Mouse (Mus musculus) spleen, postnatal 14 days (tissue): ENCODE data around the gene Reps1.

ENCODE experiments used
- DNase-seq, 2 experiments: peaks; one replicate each; pipeline ENCODE4 v3.0.0; 2021 to 2022; ENCODE audit warnings: low spot score in 2 of 2

The Reps1 gene

DNA sequence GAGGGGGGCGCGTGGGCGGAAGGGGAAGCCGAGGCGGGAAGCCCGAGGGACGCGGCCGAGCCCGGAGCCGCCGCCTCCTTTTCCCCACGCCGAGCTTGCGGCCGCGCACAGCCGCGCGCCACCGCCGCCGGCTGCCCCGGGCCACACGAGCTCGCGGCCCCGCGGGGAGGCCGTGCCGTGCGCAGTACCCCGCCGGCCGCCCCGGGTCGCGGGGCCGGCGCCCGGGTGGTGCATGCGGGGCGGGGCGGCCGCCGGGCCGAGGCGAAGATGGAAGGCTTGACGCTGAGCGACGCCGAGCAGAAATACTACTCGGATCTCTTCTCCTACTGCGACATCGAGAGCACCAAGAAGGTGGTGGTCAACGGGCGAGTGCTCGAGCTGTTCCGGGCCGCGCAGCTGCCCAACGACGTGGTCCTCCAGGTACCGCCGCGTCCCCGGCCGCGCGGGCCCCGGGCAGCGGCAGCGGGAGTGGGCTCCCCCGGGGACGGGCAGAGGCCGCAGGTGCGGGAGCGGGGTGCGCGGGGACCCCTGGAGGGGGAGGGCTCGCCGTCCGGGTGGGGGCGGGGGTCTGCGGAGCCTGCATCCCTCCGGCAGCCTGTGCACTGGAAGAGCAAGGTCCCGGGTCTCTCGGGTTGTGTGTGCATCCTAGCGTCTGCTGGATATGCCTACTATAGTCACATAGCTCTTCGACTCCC lies at the start of gene Reps1:
Gene Reps1, plus strand, starts transcription at position 166 of the 695 bp plus-strand sequence.
- DNase-seq: peak; percentile 8 to 15

DNA sequence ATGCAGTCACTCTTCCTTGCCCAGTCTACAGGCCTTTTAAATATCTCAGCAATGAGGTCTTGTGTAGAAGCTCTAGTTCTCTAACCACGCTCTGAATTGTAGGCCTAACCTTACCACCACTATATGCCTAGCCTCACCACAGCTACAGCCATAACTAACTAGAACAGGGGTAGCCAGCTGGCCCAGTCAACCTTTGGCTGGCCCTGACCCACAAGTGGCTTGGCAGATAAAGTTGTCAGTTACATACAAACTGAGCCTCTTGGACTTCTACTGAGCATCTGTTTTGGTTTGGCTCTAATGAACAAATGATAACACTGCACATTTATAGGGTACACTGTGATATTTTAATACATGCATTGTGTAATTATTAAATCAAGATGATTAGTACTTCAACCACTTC lies 48.9 kb upstream of the Reps1 start:
- DNase-seq: no peak

DNA sequence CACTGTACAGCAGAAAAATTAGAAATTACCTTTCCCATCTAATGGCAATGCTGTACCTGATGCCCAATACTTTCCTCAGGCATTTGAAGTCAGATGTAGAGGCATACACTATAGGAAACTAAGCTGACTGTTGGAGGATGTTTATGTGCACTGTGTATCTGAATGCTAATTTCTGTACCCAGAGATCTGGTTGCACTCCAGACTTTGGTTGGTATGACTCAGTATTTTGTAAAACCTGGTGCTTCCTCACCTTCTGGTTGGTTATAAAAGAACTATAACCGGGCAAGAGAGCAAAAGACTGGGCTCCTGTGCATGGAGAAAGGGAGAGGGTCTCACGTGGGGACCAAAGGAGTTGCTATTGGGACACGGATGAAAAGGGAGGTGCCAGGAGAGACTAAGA lies 48.4 kb upstream of the Reps1 start:
- no peak for DNase-seq

DNA sequence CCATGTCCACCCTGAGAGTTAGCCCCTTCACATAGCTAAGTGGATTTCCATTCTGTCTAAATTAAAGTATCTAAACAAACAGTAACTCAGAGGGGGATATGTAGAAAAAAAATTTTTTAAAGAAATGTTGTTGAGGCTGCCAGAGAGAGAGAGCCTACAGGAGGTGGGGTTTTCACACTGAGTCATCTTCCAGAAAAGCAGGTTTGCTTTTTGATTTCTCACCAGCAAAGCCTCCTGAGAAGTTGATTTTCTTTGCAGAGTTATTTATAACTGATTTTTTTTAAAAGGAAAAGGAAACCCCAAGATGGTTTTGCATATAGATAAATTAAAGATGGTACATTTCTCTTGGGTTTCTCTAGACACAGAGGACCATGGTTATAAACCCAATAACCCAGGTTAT lies 47.5 kb upstream of the Reps1 start:
- no peak for DNase-seq

DNA sequence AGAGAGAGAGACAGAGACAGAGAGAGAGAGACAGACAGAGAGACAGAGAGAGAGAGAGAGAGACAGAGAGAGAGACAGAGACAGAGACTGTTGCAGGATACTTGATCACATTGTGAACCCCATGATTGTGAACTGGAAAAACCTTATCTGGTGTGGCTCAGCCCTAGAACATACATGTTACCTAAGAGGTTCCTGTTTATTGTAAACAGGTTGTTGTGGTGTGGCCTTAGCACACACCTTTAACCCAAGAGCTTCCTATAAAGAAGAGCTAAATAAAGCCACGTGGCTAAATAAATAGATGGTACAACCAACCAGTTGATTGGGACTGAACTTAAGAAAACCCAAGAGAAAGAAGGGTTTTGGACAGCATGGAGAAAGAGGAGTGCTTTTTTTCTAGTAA lies 45.9 kb upstream of the Reps1 start:
- DNase-seq: no peak

DNA sequence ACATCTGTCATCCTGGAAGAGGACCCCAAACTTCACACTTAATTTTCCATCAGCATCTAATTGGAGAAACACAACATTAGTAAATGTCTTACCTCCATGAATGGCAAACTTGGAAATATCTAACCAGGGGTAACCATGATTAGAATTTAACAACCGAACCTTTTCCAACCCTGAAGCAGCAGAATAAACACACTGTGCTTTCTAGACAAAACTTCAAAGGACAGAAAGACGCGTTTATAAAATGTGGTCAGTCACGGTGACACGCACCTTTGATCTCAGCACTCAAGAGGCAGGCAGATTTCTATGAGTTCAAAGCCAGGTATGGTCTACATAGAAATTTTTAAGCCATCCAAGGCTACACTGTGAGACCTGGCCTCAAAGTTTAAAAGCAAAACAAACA lies 43.9 kb upstream of the Reps1 start:
- no peak for DNase-seq

DNA sequence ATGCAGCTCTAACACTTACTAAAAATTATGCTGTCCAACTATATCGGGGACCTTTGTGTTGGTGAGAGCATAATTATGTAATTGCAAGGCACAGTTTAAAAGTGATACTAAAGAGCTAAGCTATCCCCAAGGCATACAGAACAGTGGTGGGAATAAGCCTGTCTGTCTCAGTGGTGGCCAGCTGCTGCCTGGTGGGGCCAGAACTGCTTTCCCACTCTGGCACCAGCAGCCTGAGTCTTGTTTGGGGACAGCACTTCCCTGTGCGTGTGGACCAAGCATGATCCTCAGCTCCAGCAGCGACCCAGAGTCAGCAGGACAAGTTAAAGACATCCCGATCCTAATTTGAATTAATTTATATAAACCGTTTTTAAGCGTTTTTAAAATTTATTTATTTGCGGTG lies 35.2 kb upstream of the Reps1 start:
- no peak for DNase-seq

DNA sequence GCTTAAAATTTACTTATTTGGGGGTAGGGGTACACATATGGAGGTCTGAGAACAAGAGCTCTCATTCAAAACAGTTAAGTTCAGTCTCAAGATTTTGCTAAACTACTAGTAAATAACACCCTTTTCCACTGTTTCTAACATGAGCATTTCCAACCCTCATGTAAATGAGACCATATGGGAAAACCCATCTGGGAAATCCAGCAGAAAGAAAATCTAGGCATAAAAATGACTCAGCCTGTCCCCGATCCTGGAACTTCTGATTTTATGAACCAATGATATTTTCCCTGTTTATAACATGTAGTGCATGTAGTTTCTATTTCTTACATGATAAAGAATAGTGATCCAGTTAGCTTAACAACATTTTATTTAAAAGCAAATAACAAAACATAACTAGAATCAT lies 34.8 kb upstream of the Reps1 start:
- no peak for DNase-seq

DNA sequence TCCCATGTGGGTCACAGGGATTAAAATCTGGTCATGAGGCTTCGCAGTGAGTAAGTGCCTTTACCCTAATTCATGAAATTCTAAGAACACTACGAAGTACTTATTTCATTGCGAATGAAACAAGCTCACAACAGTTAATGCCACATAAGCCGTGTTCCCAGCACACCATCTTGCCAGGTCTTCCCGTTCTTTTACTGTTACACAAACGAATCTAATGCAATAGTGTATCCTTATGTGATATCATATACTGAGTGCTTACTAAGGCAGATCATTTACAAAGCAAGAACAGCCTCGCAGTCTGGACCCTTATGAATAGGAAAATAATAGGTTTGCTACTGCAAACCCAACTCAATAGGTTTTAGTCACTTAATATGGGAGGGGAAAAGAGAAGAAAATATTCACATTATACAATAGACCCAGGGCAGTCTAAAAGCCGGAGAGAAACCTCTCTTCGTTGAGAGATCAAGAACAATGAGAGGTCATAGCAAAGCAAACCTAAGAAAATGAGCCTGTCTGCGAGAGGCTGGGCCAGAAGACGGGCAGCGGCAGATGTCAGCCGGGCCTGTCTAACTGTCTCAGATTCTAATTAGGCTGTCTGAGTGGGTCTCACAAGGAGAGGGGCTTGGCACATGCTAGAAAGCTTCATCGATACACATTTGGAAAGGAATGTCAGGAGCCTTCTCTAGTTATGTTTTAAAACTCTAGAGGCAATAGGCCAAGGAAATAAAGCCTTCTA lies 33.9 kb upstream of the Reps1 start:
- peak in 1 of 2 experiments; percentile 2 for DNase-seq

DNA sequence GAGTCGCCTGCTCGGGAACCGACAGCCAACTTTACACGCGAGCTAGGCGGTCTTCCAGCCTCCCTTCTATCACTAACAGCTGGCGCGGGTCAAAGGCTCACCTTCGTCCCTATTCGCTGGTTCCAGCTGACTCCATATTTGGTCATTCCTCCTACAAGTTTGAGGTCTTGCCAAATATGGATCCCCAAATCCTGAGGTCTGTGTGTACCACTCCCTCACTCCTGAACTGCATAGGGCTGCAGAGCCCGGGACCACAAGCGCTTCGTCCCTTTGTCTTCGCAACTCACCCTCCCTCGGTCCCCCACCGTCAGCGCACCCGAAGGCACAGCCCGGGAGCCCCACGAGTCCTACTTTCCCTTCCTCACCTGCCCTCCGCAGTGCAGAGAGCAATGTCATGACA lies 33.3 kb upstream of the Reps1 start:
- peak; percentile 16 to 38 for DNase-seq

DNA sequence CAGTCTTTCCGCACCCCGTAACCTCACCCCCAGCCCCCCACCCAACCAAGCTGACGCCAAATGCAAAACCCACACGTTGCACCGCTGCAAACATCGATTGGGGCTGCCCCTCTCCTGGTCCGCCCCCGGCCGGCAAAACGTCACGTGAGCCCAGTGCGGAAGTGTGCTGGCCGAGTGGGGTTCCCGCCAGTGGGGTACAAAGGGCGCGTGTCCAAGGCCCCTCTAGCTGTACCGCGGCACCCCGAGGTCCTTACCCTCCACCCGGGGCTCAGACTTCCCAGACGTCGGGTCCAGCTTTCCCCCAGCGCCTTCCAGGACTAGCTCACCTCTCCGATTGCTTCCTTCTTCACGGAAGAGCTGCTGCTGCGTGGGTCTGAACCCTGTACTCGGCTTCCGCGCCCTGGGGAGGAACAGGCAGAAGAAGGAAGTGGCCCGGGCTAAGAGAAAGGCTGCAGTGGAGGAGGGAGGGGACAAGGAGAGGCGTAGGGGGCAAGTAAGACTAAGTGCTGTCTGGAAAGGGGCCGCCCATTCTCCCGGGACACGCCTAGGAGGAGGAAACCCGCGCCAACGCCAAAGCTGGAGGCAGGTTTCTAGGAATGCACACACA lies 32.8 kb upstream of the Reps1 start, which contains the start of gene Abracl:
Gene Abracl, minus strand, starts transcription at position 548 of the 607 bp plus-strand sequence.
- DNase-seq: peak; percentile 60 to 73

DNA sequence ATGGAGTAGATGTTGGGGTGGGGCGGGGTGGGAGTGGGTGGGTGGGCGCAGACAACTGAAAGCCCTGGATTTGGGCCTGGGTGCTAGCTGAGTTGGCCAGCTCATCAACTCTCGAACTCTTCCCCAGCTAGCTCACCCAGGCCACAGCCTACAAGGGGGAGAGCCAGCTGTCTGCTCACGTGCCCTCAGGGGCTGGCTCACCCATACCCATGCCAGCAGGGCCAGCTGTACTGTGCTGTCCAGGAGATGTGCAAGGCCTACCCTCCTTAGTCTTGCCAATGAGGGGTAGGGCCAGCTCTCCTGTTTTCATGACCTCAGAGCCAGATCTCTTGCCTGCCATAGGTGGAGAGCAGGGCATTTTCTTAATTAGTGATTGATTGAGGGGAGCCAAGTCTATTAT lies 21.3 kb upstream of the Reps1 start:
- DNase-seq: no peak

DNA sequence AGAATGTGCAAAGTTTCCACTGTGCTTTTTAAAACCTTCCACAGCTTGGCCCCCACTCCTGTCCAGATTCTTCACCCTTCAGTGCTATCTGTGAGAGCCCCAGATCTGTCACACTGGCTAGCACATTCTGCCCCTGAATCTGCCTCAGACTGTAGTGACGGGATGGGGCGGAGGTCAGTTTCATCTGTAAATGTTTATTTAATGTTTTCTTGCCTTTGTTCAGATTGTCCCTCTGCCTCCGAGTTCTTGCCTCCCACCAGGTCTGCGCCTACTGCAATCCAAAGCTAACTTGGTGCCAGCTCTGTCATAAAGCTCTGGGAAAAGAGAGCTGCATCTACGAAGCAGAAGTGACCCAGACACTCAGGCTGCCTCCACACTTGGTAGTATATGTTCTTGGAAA lies 18.8 kb upstream of the Reps1 start:
- DNase-seq: no peak

DNA sequence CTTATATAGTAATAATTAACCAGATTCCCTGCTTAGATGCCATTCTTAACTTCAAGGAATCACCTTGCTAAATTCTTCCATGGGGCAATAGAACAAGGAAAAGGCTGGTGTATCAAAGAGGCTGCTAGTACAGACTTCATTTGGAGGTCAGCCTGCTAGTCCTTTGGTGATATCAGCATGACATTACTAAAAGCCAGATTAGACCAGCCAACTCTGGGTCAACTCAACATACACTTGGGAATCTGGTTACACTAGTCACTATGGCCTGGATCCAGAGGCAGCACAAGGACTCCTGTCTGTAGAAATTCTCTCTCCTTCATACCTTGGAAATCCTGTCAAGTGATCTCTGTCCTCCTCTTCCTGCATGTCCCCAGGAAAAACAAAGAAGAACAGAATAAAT lies 9.3 kb upstream of the Reps1 start:
- no peak for DNase-seq

DNA sequence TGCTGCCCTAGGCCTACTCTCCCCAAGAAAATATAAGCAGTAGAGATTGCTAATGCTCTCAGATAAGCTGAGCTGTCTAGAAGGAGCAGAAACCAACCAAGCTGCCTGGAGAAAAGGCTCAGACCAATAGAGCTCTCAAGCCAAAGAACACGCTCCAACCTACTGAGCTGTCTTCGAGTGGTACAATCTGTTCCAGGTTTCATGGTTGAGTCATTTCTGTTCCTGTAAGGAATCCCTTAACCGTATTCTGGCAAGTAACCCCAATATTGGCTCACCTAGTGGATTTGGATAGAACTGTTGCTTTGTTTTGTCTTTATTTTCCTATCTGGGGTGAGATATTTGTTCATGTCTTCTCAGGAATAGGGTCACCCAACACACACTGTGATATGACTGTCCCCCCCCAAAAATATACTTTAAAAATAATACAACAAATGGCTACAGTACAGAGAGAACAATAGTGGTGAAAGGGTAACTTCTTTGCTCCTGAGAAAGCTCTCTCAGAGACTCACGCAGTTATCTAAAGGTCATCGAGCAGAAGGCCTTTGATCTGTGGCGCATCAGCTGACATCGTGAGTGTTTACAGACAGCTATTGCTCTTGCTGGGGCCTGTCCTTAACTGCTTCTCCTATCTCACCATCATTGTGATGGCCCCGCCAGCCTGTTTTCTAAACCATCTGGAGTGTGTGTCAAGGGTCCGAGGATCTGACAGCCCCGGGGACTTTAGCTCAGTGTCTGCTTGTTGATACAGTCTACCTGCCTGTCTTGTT lies 8.1 kb upstream of the Reps1 start:
- DNase-seq: no peak

DNA sequence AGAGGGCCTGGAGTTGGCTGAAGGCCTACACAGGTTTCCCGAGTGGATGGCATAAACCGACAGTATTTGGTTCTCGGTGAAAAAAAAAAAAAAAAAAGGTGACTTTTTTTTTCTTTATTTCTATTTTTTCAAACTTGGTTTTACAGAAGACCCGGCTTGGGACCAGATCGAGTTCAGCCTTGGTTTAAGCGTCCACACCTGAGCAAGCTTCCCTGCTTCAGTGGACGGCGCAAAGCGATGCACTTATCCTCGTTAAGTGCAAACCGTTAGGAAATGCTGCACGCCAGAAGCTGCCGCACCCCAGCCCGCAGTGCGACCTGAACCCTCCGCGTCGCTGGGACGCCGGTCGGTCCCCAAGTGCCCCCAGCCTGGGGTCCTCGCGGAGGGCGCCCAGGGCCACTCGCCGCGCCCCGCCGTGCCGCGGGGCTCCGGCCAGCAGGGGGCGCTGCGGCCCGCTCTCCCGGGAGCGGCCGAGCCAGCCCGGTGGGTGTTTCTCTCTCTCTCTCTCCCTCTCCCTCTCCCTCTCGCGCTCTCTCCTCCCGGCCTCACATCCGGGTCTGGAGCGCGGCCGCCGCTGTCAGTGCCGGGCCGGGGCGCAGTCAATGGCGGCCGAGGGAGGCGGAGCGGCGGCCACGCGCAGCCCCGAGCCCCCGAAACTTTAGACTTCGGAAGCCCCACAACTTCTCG lies 509 bp upstream of the Reps1 start:
- peak; percentile 47 to 71 for DNase-seq

DNA sequence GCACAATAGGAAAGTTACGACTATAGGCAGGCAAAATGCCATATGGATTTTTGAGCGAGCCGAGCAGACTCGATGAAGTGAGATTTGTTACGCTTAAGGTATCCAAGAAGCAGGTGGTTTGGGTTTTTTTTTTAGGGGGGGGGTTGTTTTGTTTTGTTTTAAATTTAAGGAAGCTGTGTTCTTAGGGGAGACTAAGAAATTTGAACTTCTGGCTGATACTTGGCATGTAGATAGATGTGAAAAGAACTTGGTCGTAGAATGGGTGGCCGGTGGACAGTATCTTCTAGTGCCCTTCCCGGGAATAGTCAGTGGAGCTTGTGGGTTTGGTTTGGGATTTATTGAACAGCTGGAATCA lies 707 bp downstream of the Reps1 start:
- DNase-seq: no peak

DNA sequence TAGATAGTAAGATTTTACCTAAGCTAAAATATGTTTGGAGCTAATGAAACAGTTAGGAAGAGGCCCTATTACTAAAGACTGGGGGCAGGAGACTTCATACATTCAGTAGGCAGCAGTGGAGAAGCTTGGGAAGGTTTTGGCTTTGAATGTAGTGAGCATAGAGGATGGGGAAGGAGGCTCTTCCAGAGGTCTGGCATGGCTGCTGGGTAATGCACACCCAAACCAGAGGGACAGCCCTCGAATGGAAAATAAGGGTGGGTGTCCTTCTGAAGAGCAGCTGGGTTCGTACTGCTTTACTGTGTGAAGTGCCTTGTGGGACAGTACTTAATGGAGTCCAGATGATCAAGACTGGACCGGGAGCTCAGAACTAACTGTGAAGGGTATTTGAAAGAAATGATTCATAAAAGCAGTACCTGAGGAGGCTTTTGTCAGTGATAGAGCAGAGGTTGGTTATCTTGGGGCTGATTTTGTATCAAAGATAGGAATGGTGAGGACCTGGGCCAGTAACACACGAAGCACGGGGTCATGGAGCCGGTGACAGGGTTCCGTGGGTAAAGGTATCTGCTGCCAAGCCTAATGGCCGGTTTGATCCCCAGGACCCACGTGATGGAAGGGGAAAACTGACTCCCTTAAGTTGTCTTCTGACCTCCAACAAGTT lies 3.1 kb downstream of the Reps1 start:
- DNase-seq: no peak

DNA sequence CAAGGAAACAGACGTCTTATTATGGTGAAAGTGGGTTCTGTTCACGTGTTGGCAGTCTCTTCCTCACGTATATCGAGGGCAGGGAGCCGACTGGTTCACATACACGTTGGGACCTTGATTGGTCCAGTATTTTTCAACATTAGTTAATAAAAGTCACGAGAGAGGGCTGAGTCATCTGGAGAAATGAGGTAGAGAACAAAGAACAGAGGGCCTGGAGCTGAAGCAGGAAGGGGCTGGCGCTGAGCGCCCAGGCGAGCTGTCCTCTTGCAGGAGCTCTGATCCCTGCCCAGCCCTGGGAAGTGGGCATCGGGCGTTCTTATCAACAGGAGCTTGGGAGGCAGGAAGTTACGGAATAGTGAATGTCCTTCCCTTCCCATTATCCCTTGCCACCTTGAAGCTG lies 4.1 kb downstream of the Reps1 start:
- DNase-seq: no peak

DNA sequence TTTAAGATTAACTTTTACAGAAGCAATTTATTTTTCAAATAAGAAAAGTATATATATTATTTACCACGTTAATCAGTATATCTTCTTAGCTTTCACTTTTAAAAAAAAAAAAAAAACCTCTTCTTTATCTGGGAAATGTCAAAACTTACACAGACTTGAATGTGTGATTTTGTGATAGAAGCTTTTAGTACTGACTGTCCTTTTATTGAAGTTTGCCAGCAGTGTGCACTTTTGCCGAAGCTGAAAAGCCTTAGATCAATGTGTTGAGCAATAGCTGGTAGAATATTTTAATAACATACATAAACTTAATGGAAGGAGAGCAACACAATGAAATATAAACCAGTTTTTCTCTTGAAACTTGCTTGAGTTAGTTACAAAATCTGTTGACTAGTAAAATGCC lies 5.1 kb downstream of the Reps1 start:
- DNase-seq: no peak

DNA sequence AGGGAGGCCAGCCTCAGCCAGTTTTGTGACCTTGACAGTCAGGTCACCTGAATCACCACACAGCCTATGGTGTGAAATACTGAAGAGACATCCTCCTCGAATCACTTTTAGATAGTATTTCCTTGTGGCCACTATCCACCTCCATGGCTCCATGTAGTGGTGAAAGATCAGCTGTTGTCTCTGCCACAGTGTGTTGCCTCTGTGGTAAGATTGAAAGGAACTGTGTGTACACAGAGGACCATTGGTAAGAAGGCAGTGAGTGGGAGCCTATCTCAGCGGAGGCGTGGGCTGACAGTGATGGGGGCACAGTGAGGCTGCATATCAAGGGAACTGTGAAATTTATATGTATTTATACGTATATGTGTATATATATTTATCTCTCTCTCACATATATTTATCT lies 5.9 kb downstream of the Reps1 start:
- no peak for DNase-seq
